Mouse (Mus musculus) midbrain, postnatal 0 days (tissue): ENCODE measurements around the gene Pcnx2. TPM values are rescaled to one million over a fixed set of nuclear protein-coding genes. Genes with fewer than 3 reads are reported as not detected.

Experiments used
- ATAC-seq: fragments of 200-750 bp; cut with Nextera tagmentation; 2 replicates; pipeline ENCODE4 v1.8.0; 2017; ENCODE audit warnings: moderate number of reproducible peaks, mild to moderate bottlenecking, moderate TSS enrichment, moderate library complexity; ENCODE audit not compliant: low FRiP score
- DNase-seq: peaks from one replicate; pipeline ENCODE4 v3.0.0-alpha.2; 2015; ENCODE audit warnings: low spot score
- H3K27ac ChIP-seq: fragments of 300-500 bp; sonication (generic); 2 replicates; pipeline ENCODE4 v1.5.1; 2014; ENCODE audit warnings: low read depth, mild to moderate bottlenecking, low read length, mixed read lengths
- H3K27me3 ChIP-seq: fragments of 300-500 bp; sonication (generic); 2 replicates; pipeline ENCODE4 v1.6.1; 2014; ENCODE audit warnings: low read length, control low read depth, mixed read lengths; ENCODE audit not compliant: insufficient read depth
- H3K36me3 ChIP-seq: fragments of 300-500 bp; sonication (generic); 2 replicates; pipeline ENCODE4 v1.6.1; 2014; ENCODE audit warnings: low read length, control low read depth, mixed read lengths; ENCODE audit not compliant: insufficient read depth
- H3K4me1 ChIP-seq: fragments of 300-500 bp; sonication (generic); 2 replicates; pipeline ENCODE4 v1.6.1; 2014; ENCODE audit warnings: mild to moderate bottlenecking, control low read depth, antibody characterized with exemption, low read length, mixed read lengths; ENCODE audit not compliant: insufficient read depth
- H3K4me2 ChIP-seq: fragments of 300-500 bp; sonication (generic); 2 replicates; pipeline ENCODE4 v1.6.1; 2014; ENCODE audit warnings: low read depth, mild to moderate bottlenecking, low read length, mixed read lengths; ENCODE audit not compliant: poor library complexity, severe bottlenecking
- H3K4me3 ChIP-seq: fragments of 300-500 bp; sonication (generic); 2 replicates; pipeline ENCODE4 v1.5.1; 2014; ENCODE audit warnings: low read depth, mild to moderate bottlenecking, low read length, moderate library complexity
- H3K9ac ChIP-seq: fragments of 300-500 bp; sonication (generic); replicated peaks from 2 replicates; pipeline ENCODE4 v1.6.1; 2014; ENCODE audit warnings: mild to moderate bottlenecking, low read length, moderate library complexity, mixed read lengths; ENCODE audit not compliant: poor library complexity, severe bottlenecking
- H3K9me3 ChIP-seq: fragments of 300-500 bp; sonication (generic); 2 replicates; pipeline ENCODE4 v1.6.1; 2016; ENCODE audit warnings: low read length, control low read depth
- CTCF ChIP-seq: IDR thresholded peaks from 2 replicates; pipeline ENCODE4 v1.5.1; 2016; ENCODE audit warnings: antibody characterized with exemption, mild to moderate bottlenecking
- WGBS: fragments of 180-500 bp; shearing (Covaris S2); extraction: QIAGEN DNeasy Blood & Tissue Kit; methylation state at CpG from one replicate; pipeline ENCODE4 v1.1.7; 2014; 5-methylcytosine and 5-hydroxymethylcytosine counted together
- polyA plus RNA-seq: library from polyadenylated mRNA; unstranded; fragments of >200 nt; fragmentation: Nextera tagmentation; extraction: Ambion mirVana; gene quantifications from 2 replicates; pipeline ENCODE4 v1.2.1, GENCODE M21; 2015
- total RNA-seq: library from RNA; depleted of rRNA; stranded (reverse); fragments of >200 nt; gene quantifications from 2 replicates; pipeline ENCODE4 v1.2.3, GENCODE M21; 2014

The Pcnx2 gene
- total and polyA plus RNA-seq, 2 experiments from 2014 or later = 3.2 to 16.4 TPM

GRCm38 (mm10) chr8:125725037-125725820 is 172.9 kb downstream of the Pcnx2 start:
- TF ChIP-seq CTCF = no peak
- Histone ChIP-seq H3K9ac (no peak overlapping the region), H3K27ac (no peak overlapping the region), H3K4me3 (no peak overlapping the region), H3K36me3 (no peaks in the 10 kb centered on the region), H3K4me2 (no peak overlapping the region), H3K4me1 (no peaks in the 10 kb centered on the region), H3K9me3 (no peaks in the 10 kb centered on the region), H3K27me3 (no peaks in the 10 kb centered on the region)
- ATAC-seq = no peak
- DNase-seq = no peak
- 82% methylated on average over 6 of the region's 6 CpGs for WGBS

GRCm38 (mm10) chr8:125723437-125723836 is 174.7 kb downstream of the Pcnx2 start:
- no peak overlapping the region for H3K4me3 ChIP-seq
- H3K4me2 ChIP-seq = no peak overlapping the region
- no peaks in the 10 kb centered on the region for H3K4me1 ChIP-seq
- ATAC-seq = no peak
- TF ChIP-seq CTCF = no peak
- no peak overlapping the region for H3K27ac ChIP-seq
- H3K9ac ChIP-seq = no peak overlapping the region
- no peaks in the 10 kb centered on the region for H3K27me3 ChIP-seq
- DNase-seq = no peak
- 96% methylated on average over 6 of the region's 6 CpGs for WGBS
- H3K9me3 ChIP-seq = no peaks in the 10 kb centered on the region
- H3K36me3 ChIP-seq = no peaks in the 10 kb centered on the region

DNA sequence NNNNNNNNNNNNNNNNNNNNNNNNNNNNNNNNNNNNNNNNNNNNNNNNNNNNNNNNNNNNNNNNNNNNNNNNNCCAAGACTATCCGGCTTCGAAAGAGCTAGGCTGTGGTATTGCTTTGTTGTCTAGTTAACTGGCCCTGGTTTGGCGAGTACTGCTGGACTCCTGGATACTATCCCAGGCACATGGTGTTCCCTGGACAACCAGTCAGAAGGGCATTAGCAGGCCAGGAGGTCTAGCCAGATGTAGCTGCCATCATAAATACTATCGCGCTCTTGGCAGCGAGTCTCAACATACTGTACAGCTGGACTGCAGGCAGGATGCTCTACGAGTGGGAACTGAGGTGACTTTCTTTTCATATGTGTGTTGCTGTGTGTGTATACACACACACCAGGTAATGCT is 175.4 kb downstream of the Pcnx2 start:
- H3K27ac ChIP-seq = no peak overlapping the region
- no peak overlapping the region for H3K4me3 ChIP-seq
- H3K36me3 ChIP-seq = no peaks in the 10 kb centered on the region
- H3K27me3 ChIP-seq = no peaks in the 10 kb centered on the region
- H3K9me3 ChIP-seq = no peaks in the 10 kb centered on the region
- no peak overlapping the region for H3K4me2 ChIP-seq
- DNase-seq = no peak
- ATAC-seq = no peak
- no peak for TF ChIP-seq CTCF
- no peaks in the 10 kb centered on the region for H3K4me1 ChIP-seq
- 86% methylated on average over 7 of the region's 7 CpGs for WGBS
- H3K9ac ChIP-seq = no peak overlapping the region

GRCm38 (mm10) chr8:125718914-125719313 is 179.2 kb downstream of the Pcnx2 start:
- Histone ChIP-seq H3K4me1 (peaks cover 7% of the 10 kb centered on the region; the same call in 1 of the 2 replicates), H3K4me2 (no peak overlapping the region), H3K4me3 (no peak overlapping the region), H3K27ac (no peak overlapping the region), H3K9ac (no peak overlapping the region), H3K36me3 (no peaks in the 10 kb centered on the region), H3K27me3 (no peaks in the 10 kb centered on the region), H3K9me3 (no peaks in the 10 kb centered on the region)
- TF ChIP-seq CTCF = peak; percentile 52
- no peak for ATAC-seq
- 65% methylated on average over 4 of the region's 4 CpGs for WGBS
- DNase-seq = no peak

- ATAC-seq = no peak
- Histone ChIP-seq H3K27me3 (no peaks in the 10 kb centered on the region), H3K4me2 (no peak overlapping the region), H3K27ac (no peak overlapping the region), H3K4me3 (no peak overlapping the region), H3K9me3 (no peaks in the 10 kb centered on the region), H3K36me3 (no peaks in the 10 kb centered on the region), H3K4me1 (peaks cover 7% of the 10 kb centered on the region; the same call in 1 of the 2 replicates), H3K9ac (no peak overlapping the region)
- TF ChIP-seq CTCF = no peak
- 17% methylated on average over 7 of the region's 7 CpGs for WGBS
- no peak for DNase-seq
Observed at GRCm38 (mm10) chr8:125716613-125717012, 181.5 kb downstream of the Pcnx2 start.

DNA sequence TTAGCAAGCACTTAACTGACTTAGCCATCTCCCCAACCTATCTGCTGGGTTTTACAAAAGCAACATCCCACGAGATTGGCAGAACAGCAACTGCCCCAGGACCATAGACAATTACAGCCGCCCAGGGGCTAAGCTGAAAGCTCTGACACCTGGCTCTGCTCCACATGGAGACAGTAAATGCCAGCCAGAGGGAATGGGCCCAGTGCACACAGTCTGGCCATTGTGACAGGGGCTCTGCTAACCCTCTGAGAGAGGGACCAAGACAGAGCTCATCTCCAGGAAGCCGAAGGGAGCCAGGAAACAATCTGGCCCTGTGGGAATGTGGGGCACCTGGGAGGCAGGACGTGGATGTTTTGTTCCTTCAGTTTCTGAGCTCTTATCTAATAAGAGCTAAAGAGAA is 181.9 kb downstream of the Pcnx2 start:
- no peak for TF ChIP-seq CTCF
- Histone ChIP-seq H3K9ac (no peak overlapping the region), H3K4me3 (no peak overlapping the region), H3K27ac (no peak overlapping the region), H3K27me3 (no peaks in the 10 kb centered on the region), H3K4me2 (no peak overlapping the region), H3K9me3 (no peaks in the 10 kb centered on the region), H3K4me1 (peaks cover 7% of the 10 kb centered on the region; the same call in 1 of the 2 replicates), H3K36me3 (no peaks in the 10 kb centered on the region)
- DNase-seq (peak; percentile 59), ATAC-seq (no peak)
- 15% methylated on average over 4 of the region's 4 CpGs for WGBS
